Mouse (Mus musculus) adrenal gland, postnatal 36 days (tissue): ENCODE measurements around the gene Ssna1. TPM values are rescaled to one million over a fixed set of nuclear protein-coding genes. Genes with fewer than 3 reads are reported as not detected.

Experiments
- DNase-seq, 2 experiments: peaks; one replicate each; pipeline ENCODE4 v3.0.0; 2021; ENCODE audit warnings: mixed read lengths in 1 of 2
- total RNA-seq, 2 experiments: library from RNA; stranded (reverse); gene quantifications; 2 replicates each; pipeline ENCODE4 v1.2.3; 2021

The Ssna1 gene
- total RNA-seq, 2 experiments from 2014 or later, result 43.8 to 45.1 TPM

DNA sequence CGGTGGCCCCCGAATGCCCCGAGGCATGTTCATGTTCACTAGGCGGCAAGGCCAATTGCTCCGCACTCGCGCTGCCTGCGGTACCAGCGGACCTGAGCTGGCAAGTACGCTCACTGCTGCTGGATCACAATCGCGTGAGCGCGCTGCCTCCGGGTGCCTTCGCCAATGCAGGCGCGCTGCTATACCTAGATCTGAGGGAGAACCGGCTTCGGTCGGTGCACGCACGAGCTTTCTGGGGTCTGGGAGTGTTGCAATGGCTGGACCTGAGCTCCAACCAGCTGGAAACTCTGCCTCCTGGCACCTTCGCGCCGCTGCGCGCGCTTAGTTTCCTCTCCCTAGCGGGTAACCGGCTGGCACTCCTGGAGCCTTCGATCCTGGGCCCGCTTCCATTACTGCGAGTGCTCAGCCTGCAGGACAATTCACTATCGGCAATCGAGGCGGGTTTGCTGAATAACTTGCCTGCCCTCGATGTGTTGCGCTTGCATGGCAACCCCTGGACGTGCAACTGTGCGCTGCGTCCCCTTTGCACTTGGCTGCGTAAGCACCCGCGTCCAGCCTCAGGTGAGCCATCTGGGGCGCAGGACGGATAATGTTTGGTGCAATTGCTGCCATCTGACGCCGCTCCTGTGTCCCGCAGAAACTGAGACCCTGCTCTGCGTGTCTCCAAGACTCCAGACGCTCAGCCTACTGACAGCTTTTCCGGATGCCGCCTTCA is 18.0 kb upstream of the Ssna1 start:
- DNase-seq, result peak; percentile 33 to 44

DNA sequence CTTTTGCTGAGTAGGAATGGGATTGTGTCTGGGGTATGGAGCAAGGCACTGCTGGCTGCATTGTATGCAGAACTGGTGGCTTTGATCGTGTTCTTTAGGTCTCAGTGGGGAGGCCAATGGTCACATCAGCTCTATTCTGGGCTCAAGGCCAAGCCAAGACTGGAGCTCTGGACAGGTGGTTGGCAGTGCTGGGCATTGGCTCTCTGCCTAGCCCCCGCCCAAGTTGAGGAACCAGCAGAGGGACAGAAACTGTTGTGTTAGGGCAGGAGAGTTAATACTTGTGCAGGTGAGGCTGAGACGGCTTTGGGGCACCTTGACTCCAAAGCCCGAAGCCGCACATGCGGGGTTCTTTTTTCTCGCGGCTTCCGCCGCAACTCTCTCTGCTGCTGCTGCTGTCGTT is 17.4 kb upstream of the Ssna1 start, which contains the start of gene Lrrc26:
TSS of gene Lrrc26 (plus strand) at position 265 of the 400 bp plus-strand sequence.
- peak in 1 of 2 experiments; percentile 37 for DNase-seq

DNA sequence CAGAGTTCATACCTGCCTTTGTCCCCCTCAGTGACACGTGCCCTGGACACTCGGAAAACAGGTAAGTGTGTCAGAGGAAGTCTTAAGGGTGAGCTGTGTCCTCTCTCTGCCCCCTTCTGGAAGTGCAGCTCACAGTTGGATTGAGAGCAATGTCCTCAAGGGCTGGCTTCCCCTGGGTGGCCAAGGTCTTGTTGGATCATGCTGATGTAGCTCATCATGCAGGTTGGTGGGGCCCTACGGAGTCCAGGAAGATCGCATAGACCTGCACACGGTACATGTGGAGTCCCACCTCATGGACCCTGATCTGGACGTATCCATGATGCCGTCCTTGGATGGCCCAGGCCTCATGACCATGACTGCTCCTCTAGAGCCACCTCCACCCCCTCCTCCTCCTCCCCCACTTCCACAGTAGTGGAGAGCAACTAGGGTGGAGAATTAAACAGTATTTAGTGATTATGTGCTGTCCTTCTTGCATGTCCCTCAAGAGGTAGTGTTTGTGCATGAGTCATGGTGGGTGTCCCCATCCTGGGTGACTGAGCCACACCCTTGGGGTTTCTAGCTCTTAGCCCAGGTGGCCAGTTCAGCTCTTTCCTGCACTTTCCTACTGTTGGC is 16.6 kb upstream of the Ssna1 start:
- DNase-seq, result no peak

DNA sequence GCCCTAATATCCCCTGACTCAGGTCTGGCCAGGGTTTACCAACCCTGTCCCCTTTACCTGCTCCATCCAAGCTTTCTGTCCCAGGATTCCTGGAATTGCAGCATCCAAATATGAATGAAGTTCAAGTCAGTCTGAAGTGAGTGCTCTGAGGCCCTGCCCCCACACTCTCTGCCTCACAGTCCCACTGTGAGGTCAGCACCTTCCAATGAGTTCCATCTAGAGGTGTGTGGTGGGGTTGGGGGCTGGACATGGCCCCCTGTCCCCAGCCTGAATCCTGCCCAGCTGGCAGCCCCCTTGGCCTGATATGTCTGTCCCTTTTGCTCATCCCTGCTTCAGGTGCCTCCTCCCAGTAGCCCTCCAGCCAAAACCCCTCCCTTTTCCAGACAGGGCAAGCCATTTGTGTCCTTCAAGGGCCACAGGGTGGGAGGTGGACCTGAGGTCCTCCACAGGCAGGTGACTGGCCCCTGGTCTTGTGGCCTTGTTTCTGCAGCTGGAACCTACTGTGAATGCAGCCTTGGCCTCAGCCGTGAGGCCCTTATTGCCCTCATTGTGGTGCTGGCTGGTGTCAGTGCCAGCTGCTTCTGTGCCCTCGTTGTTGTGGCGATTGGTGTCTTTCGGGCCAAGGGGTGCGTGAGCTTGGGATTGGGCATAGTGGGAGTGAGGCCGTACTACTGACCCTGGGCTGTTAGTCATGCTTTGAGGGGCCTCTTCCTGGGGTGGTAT is 15.8 kb upstream of the Ssna1 start, which contains the start of gene Tmem210:
TSS of gene Tmem210 (plus strand) at position 219 of the 723 bp plus-strand sequence.
- DNase-seq, result no peak

DNA sequence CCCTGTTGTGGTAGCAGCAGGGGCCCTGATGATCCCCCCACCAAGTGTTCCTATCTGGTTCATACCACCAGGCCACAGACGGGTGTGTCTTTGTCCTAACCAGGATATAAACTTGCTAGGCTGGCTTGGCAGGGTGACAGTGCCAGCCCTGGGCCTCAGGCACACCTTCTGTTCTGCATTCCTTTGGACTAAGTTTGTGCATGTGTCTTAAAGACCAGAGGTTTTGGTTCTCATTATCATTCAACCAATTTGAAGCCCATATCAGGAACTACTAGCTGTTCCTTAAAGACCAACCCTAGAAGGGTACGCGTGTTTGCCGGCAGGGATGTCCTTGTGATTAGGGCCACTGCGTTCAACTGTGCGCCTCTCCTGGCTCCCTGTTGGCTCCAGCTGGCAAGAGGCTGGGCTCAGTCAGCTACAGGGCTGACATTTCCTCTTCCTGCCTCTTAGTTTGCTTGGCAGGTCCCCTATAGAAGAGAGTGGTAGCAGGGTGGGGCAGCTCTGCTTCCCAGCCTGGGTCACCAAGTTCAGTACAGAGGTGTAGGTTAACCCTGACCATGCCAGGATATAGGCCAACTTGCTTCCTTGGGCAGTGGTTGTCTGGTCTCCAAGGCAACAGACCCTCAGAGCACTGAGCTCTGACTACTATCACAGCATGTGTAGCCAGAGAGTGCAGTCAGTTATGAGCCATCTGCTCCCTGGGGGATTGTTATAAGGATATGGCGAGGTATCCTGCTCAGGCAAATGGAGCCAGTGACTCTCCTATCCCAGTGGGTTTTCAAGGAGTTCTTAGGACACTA is 14.8 kb upstream of the Ssna1 start:
- DNase-seq, result no peak

DNA sequence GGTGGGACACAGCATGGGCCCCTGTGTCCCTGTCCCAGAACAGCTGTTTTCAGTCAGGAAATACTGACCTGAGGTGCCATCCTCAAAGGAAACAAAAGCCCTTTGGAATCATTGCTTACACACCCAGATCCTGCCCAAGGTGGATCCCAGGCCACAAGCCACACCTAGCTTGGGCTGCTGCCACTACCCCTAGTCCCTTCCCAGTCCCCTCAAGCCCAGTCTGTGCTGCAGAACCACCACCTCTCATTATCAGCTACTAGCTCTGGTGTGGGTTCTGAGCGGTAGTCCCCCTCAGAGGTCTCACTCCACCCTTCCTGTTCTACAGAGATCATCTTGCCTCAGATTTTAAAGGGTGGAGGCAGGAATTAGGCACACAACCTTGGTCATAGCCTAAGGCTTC is 14.1 kb upstream of the Ssna1 start:
- DNase-seq, result no peak

DNA sequence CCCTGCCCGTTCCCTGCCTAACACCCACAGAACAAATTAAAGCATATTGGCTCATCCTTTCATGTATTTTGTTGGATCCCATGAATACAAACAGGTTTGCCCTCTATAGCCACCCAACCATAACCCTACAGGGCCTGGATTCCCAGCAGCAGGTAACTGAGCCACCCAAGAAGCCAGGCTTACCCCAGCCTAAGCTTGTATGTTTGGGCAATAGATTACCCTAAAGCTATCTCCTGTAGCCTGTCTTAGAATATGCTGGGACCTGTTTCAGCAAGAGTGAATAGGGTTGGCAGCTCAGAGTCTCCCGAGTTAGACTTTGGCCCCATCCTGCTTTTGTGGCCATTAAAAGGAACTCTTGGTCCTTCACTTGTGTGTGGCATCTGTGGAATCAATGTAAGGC is 13.3 kb upstream of the Ssna1 start:
- no peak for DNase-seq

DNA sequence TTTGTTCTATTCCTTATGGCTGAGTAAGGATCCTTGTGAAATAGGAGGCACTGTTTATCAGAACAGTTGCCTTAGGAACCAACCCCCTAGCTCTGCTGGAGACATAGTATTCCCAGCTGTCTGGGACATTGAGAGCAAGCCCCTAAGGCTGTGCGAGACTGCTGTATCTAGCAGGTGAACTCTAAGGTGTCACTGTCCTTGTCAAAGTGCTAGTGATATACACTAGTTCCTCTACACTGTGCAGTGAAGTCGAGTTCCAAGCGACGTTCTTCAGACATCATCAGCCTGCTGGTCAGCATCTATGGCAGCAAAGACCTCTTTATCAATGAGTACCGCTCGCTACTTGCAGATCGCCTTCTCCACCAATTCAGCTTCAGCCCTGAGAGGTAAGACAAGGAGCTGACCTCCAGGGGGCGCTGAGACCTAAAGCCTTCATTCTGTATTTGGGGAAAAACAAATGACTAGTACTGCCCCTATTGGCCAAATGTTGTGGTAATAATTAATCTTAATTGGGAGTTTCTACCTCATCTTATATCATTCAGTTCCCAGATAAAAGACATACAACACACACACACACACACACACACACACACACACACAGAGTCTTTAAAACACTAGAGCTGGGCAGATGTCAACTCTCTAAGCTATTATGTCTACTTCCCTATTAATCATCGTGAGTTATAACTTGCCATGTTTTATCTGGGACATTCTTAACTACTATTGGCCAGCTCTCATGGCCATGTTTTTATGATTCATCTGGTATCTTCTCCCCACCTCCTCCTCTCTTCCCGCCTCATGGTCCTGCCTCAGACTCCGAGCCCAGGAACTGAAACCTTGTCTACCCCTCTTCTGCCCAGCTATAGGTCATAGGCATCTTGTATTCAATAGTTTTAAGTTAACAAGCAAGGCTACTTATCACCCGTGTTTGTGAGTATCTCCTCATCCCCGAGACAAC is 7.0 kb upstream of the Ssna1 start:
- peak; percentile 84 to 88 for DNase-seq

DNA sequence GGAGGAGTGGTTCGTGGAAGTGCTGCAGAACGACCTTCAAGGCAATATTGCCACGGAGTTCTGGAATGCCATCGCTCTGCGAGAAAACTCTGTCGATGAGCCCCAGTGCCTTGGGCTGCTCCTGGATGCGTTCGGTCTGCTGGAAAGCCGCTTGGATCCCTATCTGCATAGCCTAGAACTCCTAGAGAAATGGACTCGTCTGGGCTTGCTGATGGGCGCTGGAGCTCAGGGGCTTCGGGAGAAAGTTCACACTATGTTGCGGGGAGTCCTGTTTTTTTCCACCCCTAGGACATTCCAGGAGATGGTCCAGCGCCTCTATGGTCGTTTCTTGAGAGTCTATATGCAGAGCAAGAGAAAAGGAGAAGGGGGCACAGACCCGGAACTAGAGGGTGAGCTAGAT is 772 bp upstream of the Ssna1 start:
- no peak for DNase-seq

DNA sequence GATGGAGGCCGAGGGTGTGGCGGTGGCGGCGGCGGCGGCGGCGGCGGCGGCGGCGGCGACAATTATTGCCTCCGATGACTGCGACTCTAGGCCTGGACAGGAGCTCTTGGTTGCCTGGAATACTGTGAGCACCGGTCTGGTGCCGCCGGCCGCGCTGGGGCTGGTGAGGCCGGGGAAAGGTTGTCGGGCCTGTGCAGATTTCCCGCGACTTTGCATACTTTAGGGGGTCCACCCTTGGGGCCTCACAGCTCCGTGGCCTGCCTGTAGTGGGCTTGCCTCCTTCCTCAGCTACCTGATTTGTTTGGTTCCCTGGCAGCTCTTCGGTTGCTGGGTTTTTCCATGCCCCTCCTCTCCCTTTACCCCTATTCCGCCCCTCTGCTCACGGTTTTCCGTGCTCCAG is 277 bp upstream of the Ssna1 start:
- no peak for DNase-seq

DNA sequence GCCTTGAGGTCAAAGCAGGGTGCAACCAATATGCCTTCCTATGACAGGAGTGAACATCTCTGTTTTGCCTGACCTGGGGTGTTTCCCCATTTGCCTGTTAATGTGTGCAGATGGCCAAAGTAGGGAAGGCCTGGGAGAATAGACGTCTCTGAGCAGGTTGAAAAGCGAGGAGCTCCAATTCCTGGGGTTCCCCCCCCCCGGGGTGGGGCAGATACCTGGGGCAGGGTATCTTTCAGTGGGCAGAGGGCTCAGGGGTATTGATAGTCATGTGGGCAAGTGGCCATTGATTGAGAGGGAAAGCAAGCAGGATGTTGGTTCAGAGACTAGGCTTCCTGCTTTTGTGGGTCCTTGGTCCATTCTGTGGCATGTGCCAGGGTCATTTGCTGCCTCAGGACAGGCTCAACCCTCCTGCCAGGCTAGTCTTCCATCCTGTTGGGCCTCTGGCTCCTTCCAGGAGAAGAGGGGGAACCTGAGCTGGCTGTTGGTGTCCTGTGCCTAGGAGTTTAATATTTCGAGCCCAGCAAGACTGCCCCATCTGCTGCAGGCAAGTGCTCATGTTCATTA is 4.4 kb downstream of the Ssna1 start:
- DNase-seq, result no peak

DNA sequence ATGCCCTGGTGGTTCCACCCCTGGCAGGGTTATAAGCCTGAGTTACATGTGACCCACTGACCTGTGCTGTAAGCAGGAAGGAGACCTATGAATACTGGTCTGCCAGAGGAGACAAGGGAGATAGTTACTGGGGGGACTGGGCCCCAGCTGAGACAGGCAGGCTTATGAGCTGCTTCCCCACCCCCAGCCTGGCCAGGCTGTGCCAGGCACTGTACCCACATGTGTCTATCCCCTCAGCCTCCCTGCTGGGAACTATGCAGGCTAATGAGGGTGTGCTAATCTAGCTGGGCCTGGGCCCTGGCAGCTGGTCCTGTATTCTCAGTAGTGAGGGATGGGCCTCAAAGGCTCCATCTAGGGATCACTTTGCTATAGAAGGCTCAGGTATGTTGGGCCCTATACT is 5.0 kb downstream of the Ssna1 start:
- no peak for DNase-seq

DNA sequence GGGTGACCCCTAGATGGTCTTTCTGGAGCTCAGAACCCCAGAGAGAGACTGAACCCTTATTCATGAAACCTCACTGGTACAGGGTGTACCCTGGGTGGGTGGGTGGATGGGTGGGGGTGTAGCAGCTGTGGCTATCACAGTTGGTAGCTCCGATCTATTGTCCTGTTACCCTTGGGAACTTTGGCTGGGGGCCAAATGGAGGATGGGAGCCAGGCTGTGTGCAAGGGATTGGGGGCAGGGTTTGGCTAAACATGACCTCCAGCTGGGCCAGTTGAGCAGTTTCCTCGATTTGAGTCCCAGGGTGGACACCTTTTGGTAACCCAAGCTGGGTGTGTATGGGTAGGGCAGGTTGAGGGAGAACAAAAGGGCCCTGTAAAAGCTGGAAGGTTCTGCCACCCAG is 5.5 kb downstream of the Ssna1 start:
- DNase-seq, result no peak

DNA sequence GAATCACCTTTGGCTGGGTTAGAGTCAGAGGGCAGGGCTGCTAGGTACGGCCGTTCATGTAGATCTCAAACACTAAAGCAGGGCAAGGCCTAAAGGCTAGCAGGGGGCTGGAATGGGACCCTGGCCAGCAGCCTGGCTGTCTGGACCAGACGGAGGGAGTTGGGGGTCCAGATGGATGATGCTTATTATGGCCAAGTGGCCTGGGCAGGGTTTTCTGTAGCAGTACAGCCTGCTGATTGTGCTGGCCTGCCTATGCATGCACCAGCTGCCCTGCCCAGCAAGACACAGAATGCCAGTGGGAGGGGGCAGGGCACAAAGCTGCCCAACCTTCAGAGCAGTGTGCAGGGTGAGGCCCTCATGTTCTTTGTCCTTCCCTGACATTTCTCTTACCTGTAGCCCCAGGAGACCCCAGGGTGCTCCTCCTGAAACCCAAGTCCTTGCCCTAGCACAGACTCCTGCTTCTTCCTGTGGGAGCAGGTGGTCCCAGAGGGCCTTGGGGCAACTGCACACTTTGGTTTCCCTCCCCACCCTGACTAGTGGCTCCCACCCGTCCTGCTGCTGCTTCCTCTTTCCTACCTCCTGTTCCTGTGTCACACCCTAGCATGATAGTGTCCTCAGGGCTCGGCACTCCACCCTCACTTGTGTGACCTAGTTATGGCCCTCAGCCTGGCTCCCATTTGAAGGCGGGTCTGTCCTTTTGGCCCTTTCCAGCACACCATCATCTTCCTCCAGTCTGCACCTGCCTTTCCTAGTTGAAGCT is 6.2 kb downstream of the Ssna1 start:
- DNase-seq, result no peak

DNA sequence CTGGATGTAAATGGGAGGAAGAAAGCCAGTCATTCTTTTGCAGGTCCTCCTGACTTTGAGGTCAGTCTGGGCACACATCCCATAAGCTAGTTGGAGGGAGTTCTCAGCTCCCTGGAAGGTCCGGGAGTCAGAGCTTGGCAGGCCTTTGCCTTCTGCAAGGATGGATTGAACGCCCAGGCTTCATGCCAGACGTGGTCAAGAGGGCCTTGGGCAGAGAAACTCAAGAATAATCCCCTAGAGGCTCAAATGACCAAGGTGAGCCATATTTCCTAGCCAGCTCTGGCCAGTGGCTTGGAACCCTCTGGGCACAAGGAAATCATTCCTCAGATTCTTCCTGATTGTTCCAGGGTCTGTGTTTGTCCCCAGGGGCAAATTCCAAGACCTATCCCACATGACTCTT is 7.4 kb downstream of the Ssna1 start:
- DNase-seq, result no peak

DNA sequence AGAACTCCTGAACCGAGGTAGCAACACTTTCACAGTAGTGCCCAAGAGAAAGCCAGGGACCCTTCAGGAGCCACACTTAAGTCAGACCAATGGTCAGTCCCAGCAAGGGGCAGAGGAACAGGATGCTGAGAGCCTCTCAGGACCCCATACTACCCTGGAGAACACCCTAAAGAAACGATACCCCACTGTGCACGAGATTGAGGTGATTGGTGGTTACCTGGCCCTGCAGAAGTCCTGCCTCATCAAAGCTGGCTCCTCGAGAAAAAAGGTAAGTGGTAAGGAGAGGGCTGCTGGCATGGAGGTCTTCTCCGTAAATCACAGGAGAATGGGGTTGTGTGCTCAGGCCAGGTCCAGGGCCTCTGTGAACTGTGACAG is 8.0 kb downstream of the Ssna1 start:
- no peak for DNase-seq

DNA sequence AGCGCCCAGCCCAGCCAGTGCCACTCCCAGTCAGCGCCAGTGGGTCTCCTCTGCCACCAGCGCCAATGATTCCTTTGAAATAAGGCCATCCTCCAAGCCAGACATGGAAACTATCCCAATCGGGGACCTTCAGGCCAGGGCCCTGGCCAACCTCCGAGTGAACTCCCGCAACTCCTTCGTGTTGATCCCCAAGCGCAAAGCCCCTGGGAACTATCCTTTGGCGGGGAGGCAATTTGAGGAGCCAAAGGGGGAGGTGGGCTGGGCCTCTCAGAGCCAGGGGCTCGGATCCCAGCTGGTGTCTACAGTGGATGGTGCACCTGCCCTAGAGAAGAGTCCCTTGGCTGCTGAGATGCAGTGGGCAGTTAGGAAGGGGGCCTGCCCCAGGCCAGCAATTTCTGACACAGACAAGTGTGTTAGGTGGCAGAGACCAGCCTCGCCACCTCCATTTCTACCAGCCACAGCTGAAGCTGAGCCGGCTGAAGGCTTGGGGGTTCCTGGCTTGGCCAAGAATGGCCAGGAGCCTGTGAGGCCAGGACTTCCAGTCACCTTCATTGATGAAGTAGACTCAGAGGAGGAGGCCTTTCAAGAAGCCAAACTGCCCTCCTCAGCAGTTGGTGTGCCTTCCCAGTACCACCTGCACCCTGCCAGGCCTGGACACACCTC is 8.5 kb downstream of the Ssna1 start:
- no peak for DNase-seq

DNA sequence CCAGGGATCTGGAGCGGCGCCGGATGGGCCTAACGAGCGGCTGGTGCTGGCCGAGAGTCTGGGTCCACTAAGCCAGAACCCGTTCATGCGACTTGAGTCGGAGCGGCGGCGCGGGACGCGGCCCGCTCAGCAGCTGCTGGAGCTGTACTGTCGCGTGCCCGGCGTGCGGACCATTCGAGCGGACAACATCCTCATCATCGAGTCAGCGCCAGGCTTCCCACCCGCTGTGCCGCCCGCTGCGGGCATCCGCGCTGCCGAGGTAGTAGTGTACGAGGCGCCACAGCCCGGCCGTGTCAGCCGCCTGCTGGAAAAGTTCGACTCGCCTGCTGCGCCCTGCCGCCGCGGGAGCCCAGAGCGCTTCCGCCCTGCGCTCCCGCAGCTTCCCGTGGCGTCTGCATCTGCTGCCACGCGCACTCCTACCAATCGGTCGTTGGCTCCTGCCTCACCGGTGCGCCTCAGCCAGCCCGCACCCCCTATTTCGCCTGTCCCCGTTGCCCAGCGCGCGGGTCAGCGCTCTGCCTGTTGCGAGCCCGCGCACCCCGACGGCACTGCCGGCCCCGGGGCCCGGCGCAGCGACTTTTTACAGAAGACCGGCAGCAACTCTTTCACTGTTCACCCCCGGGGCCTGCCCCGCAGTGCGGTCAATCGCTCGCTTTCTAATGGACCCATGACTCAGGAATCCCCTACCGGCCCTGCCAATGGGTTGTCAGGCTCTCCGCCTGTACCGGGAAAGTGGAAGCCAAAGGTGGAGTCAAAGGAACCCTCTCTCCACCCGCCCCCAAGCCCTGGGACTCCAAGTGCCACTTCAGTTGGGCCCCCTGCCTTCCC is 9.2 kb downstream of the Ssna1 start:
- DNase-seq, result peak; percentile 51
